Mouse (Mus musculus): Measurements from ENCODE around the gene Nek4.

The Nek4 gene

GRCm38 (mm10) chr14:30974204-30974603, 23.0 kb downstream of the Nek4 start:
- DNase-seq, result peak; percentile 28

GRCm38 (mm10) chr14:30976222-30976621, 25.0 kb downstream of the Nek4 start:
- DNase-seq, result no peak

GRCm38 (mm10) chr14:30996417-30996816, 45.2 kb downstream of the Nek4 start:
- no peak for DNase-seq

- DNase-seq, result no peak
Measured at GRCm38 (mm10) chr14:31000356-31000755, 49.2 kb downstream of the Nek4 start.

- DNase-seq, result no peak
Measured at GRCm38 (mm10) chr14:31000816-31001306, 49.7 kb downstream of the Nek4 start.

GRCm38 (mm10) chr14:31001307-31002205, 50.4 kb downstream of the Nek4 start, which contains the start of the genes Glt8d1 and Spcs1:
Glt8d1 (plus strand) TSS chr14:31001400.
Spcs1 (minus strand) TSS chr14:31001672.
- peak; percentile 86 for DNase-seq

GRCm38 (mm10) chr14:31004527-31004926, 53.4 kb downstream of the Nek4 start:
- DNase-seq, result no peak

- DNase-seq, result no peak
Measured at GRCm38 (mm10) chr14:31006779-31007178, 55.6 kb downstream of the Nek4 start.

- no peak for DNase-seq
Measured at GRCm38 (mm10) chr14:31011588-31011987, 60.4 kb downstream of the Nek4 start.

GRCm38 (mm10) chr14:31013928-31014327, 62.8 kb downstream of the Nek4 start:
- no peak for DNase-seq

GRCm38 (mm10) chr14:31016063-31016462, 64.9 kb downstream of the Nek4 start:
- no peak for DNase-seq

GRCm38 (mm10) chr14:31017854-31018253, 66.7 kb downstream of the Nek4 start:
- DNase-seq, result no peak

- DNase-seq, result peak; percentile 97
Measured at GRCm38 (mm10) chr14:31018860-31019291, 67.7 kb downstream of the Nek4 start, which contains the start of the genes Pbrm1 and Gnl3. Pbrm1 (plus strand) TSS chr14:31019138. Gnl3 (minus strand) TSS chr14:31019152.

GRCm38 (mm10) chr14:31019331-31020205, 68.4 kb downstream of the Nek4 start:
- DNase-seq, result peak; percentile 78

GRCm38 (mm10) chr14:31022579-31022978, 71.4 kb downstream of the Nek4 start:
- no peak for DNase-seq

- DNase-seq, result no peak
Measured at GRCm38 (mm10) chr14:31025785-31026184, 74.6 kb downstream of the Nek4 start.

Data from lung, postnatal 14 days (tissue).